Mouse (Mus musculus) hindbrain, postnatal 0 days (tissue): ENCODE measurements at regions not wholly inside any gene's neighbourhood (a gene's known extent, or its start where the extent isn't known, plus 50 kb on each side); places are given as distances from the start of the nearest gene placed in this dataset.
A peak's percentile ranks its signal among the peaks of the same experiment; 100 is the strongest.

Experiments used
- ATAC-seq: fragments of 200-750 bp; cut with Nextera tagmentation; 2 replicates; pipeline ENCODE4 v1.8.0; 2017; ENCODE audit warnings: mild to moderate bottlenecking, moderate TSS enrichment, moderate library complexity
- DNase-seq: peaks from one replicate; pipeline ENCODE4 v3.0.0-alpha.2; 2015; ENCODE audit warnings: low spot score
- H3K27ac ChIP-seq: fragments of 300-500 bp; sonication (generic); 2 replicates; pipeline ENCODE4 v1.5.1; 2014; ENCODE audit warnings: mild to moderate bottlenecking
- H3K27me3 ChIP-seq: fragments of 300-500 bp; sonication (generic); 2 replicates; pipeline ENCODE4 v1.6.1; 2014; ENCODE audit warnings: low read length, mixed read lengths; ENCODE audit not compliant: insufficient read depth
- H3K36me3 ChIP-seq: fragments of 300-500 bp; sonication (generic); 2 replicates; pipeline ENCODE4 v1.6.1; 2014; ENCODE audit warnings: low read length, mixed read lengths; ENCODE audit not compliant: insufficient read depth
- H3K4me1 ChIP-seq: fragments of 300-500 bp; sonication (generic); 2 replicates; pipeline ENCODE4 v1.6.1; 2014; ENCODE audit warnings: antibody characterized with exemption, low read length, mixed read lengths; ENCODE audit not compliant: insufficient read depth
- H3K4me2 ChIP-seq: fragments of 300-500 bp; sonication (generic); 2 replicates; pipeline ENCODE4 v1.6.1; 2014; ENCODE audit warnings: low read depth, mild to moderate bottlenecking, low read length, moderate library complexity, mixed read lengths
- H3K4me3 ChIP-seq: fragments of 300-500 bp; sonication (generic); 2 replicates; pipeline ENCODE4 v1.5.1; 2014; ENCODE audit warnings: low read length
- H3K9ac ChIP-seq: fragments of 300-500 bp; sonication (generic); replicated peaks from 2 replicates; pipeline ENCODE4 v1.6.1; 2014; ENCODE audit warnings: mild to moderate bottlenecking, low read length, moderate library complexity, mixed read lengths
- H3K9me3 ChIP-seq: fragments of 300-500 bp; sonication (generic); 2 replicates; pipeline ENCODE4 v1.6.1; 2016; ENCODE audit warnings: low read length, mixed read lengths
- CTCF ChIP-seq: IDR thresholded peaks from 2 replicates; pipeline ENCODE4 v1.5.1; 2016; ENCODE audit warnings: antibody characterized with exemption, control low read depth, low read depth
- WGBS: fragments of 180-500 bp; shearing (Covaris S2); extraction: QIAGEN DNeasy Blood & Tissue Kit; methylation state at CpG from one replicate; pipeline ENCODE4 v1.1.7; 2014; 5-methylcytosine and 5-hydroxymethylcytosine counted together

DNA sequence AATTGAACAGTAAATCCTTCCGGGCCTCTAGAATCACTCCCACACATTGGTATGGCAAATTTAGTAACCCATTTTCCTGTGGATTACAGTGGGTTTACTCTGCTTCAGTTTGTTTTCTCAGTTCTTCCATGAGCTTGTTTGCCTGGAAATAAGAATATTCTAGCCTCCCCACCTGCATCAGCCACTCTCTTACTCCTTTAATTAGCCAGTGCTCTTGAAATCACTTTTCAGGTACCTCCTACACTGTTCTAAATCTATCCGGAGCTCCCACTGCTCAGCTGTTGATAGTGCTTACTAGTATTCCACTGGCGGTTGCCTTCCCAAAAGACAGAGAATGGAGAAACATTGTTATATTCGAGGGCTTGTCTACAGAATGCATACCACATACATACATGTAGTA lies 167.1 kb downstream of the Htr7 start:
- Histone ChIP-seq H3K4me3 (no peak overlapping the region), H3K36me3 (no peaks in the 10 kb centered on the region), H3K4me2 (no peak overlapping the region), H3K27ac (no peak overlapping the region), H3K27me3 (no peaks in the 10 kb centered on the region), H3K9me3 (no peaks in the 10 kb centered on the region), H3K4me1 (no peaks in the 10 kb centered on the region), H3K9ac (no peak overlapping the region)
- DNase-seq (no peak), ATAC-seq (no peak)
- TF ChIP-seq CTCF = no peak
- WGBS = 86% methylated on average over 4 of the region's 4 CpGs

DNA sequence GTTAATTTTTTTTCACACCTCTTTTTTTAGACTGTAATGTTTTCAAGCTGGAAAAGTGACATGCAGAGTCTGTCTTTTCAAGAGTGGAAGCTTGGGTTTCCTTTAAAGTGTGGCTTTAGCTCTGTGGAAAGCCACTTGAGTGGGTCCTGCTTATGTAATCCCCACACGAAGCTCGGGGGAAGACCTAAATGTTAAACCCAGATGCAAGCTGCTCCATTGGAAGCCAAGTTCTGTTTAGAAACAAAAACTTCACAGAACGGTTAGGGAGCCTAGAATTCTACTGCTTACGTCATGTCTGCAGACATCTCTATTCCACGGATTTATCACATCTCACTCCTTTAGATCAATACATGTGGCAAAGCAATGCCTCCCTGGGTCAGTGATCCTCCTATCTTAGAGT lies 171.0 kb downstream of the Htr7 start:
- Histone ChIP-seq H3K4me3 (no peak overlapping the region), H3K9me3 (no peaks in the 10 kb centered on the region), H3K36me3 (no peaks in the 10 kb centered on the region), H3K27me3 (no peaks in the 10 kb centered on the region), H3K27ac (no peak overlapping the region), H3K9ac (no peak overlapping the region), H3K4me1 (no peaks in the 10 kb centered on the region), H3K4me2 (no peak overlapping the region)
- TF ChIP-seq CTCF = no peak
- WGBS = 78% methylated on average over 5 of the region's 5 CpGs
- ATAC-seq = no peak
- DNase-seq = no peak

- no peaks in the 10 kb centered on the region for H3K36me3 ChIP-seq
- ATAC-seq (peak; percentile 62; the same call in 1 of the 2 replicates), DNase-seq (peak; percentile 42)
- H3K4me1 ChIP-seq = no peaks in the 10 kb centered on the region
- H3K4me2 ChIP-seq = no peak overlapping the region
- H3K9ac ChIP-seq = no peak overlapping the region
- TF ChIP-seq CTCF = no peak
- 0 out of 2 replicates have a peak overlapping the region, but pooled peaks have one; percentile 15 for H3K27ac ChIP-seq
- WGBS = 87% methylated on average over 13 of the region's 13 CpGs
- no peak overlapping the region for H3K4me3 ChIP-seq
- H3K27me3 ChIP-seq = no peaks in the 10 kb centered on the region
- no peaks in the 10 kb centered on the region for H3K9me3 ChIP-seq
Measured at GRCm38 (mm10) chr19:35881810-35882485, 175.4 kb downstream of the Htr7 start.

DNA sequence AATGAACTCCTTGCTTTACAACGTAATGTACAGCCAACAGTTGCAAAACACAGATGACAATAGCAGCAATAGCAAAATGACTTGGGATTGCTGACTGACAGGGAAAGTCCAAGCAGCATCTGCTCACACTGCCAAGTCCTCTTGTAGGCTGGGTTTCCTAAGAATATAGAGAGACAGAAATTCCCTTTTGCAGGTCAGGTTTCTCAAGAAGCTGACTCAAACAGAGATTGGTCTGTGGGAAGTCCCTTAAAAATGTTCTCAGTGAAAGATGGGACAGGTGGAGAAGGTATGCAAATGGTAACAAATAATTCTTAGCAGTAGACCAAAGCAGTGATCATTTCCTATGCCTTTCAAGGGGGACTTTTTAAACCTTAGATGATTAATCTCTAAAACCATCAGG lies 181.8 kb downstream of the Htr7 start:
- ATAC-seq (no peak), DNase-seq (no peak)
- Histone ChIP-seq H3K9ac (no peak overlapping the region), H3K4me2 (no peak overlapping the region), H3K27ac (no peak overlapping the region), H3K36me3 (no peaks in the 10 kb centered on the region), H3K4me1 (no peaks in the 10 kb centered on the region), H3K27me3 (no peaks in the 10 kb centered on the region), H3K9me3 (no peaks in the 10 kb centered on the region), H3K4me3 (no peak overlapping the region)
- WGBS = 75% methylated on average over 1 of the region's 1 CpGs
- no peak for TF ChIP-seq CTCF

DNA sequence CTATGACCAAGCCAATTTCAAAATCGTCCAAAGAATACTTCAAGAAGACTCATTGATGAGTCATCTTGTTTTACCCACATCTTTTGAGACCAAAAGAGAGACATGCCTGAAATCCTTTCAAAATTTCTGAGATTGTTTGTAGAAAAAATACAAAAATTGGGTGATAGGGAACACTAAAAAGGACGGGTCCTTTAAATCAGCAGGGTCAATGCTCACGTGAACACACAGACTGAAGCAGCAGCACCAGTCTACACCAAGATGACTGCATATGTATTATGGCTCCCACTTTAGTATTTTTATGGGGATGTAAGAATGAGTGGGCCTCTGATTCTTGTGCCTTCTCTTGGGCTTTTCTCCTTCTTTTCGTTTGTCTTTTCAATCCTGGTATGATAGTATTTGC lies 186.6 kb downstream of the Htr7 start:
- 76% methylated on average over 4 of the region's 4 CpGs for WGBS
- Histone ChIP-seq H3K4me1 (no peaks in the 10 kb centered on the region), H3K27ac (no peak overlapping the region), H3K9ac (no peak overlapping the region), H3K27me3 (no peaks in the 10 kb centered on the region), H3K4me2 (no peak overlapping the region), H3K4me3 (no peak overlapping the region), H3K9me3 (no peaks in the 10 kb centered on the region), H3K36me3 (no peaks in the 10 kb centered on the region)
- no peak for TF ChIP-seq CTCF
- ATAC-seq (no peak), DNase-seq (no peak)

- DNase-seq = no peak
- no peak overlapping the region for H3K27ac ChIP-seq
- H3K9me3 ChIP-seq = no peaks in the 10 kb centered on the region
- H3K36me3 ChIP-seq = no peaks in the 10 kb centered on the region
- H3K4me3 ChIP-seq = no peak overlapping the region
- WGBS = 86% methylated on average over 3 of the region's 3 CpGs
- no peak for ATAC-seq
- H3K9ac ChIP-seq = no peak overlapping the region
- no peaks in the 10 kb centered on the region for H3K27me3 ChIP-seq
- no peak overlapping the region for H3K4me2 ChIP-seq
- no peaks in the 10 kb centered on the region for H3K4me1 ChIP-seq
- no peak for TF ChIP-seq CTCF
Measured at GRCm38 (mm10) chr19:35868543-35868942, 188.8 kb downstream of the Htr7 start.

- ATAC-seq (no peak), DNase-seq (no peak)
- Histone ChIP-seq H3K9me3 (no peaks in the 10 kb centered on the region), H3K36me3 (no peaks in the 10 kb centered on the region), H3K9ac (no peak overlapping the region), H3K4me3 (no peak overlapping the region), H3K27me3 (no peaks in the 10 kb centered on the region), H3K27ac (no peak overlapping the region), H3K4me1 (no peaks in the 10 kb centered on the region), H3K4me2 (no peak overlapping the region)
- 73% methylated on average over 6 of the region's 6 CpGs for WGBS
- no peak for TF ChIP-seq CTCF
Measured at GRCm38 (mm10) chr19:35863049-35863448, 194.3 kb downstream of the Htr7 start.
